Mouse (Mus musculus): ENCODE measurements at regions not wholly inside any gene's neighbourhood (a gene's known extent, or its start where the extent isn't known, plus 50 kb on each side); places are given as distances from the start of the nearest gene placed in this dataset.
A peak's percentile ranks its signal among the peaks of the same experiment; 100 is the strongest.

- Histone ChIP-seq H3K4me1 (peaks cover 28% of the 10 kb centered on the region), H3K9ac (no peak overlapping the region), H3K4me2 (no peak overlapping the region), H3K36me3 (no peaks in the 10 kb centered on the region), H3K27ac (no peak overlapping the region), H3K4me3 (no peak overlapping the region), H3K27me3 (no peaks in the 10 kb centered on the region), H3K9me3 (no peaks in the 10 kb centered on the region)
- 46% methylated on average over 5 of the region's 5 CpGs for WGBS
- ATAC-seq (ENCODE audit: insufficient number of reproducible peaks, insufficient read depth, low FRiP score, low TSS enrichment, low read depth): no peak
Measured at GRCm38 (mm10) chr1:151045334-151045733, 52.1 kb upstream of the Hmcn1 start.

- H3K27me3 ChIP-seq: no peaks in the 10 kb centered on the region
- ATAC-seq (ENCODE audit: insufficient number of reproducible peaks, insufficient read depth, low FRiP score, low TSS enrichment, low read depth): no peak
- H3K36me3 ChIP-seq: no peaks in the 10 kb centered on the region
- no peak overlapping the region for H3K9ac ChIP-seq
- no peaks in the 10 kb centered on the region for H3K9me3 ChIP-seq
- H3K4me1 ChIP-seq: peaks cover 30% of the 10 kb centered on the region
- 31% methylated on average over 7 of the region's 7 CpGs for WGBS
- H3K4me2 ChIP-seq: no peak overlapping the region
- no peak overlapping the region for H3K4me3 ChIP-seq
- H3K27ac ChIP-seq: no peak overlapping the region
Measured at GRCm38 (mm10) chr1:151046626-151047025, 53.4 kb upstream of the Hmcn1 start.

- Histone ChIP-seq H3K4me2 (no peak overlapping the region), H3K27ac (no peak overlapping the region), H3K27me3 (no peaks in the 10 kb centered on the region), H3K36me3 (no peaks in the 10 kb centered on the region), H3K4me1 (peaks cover 28% of the 10 kb centered on the region), H3K9ac (no peak overlapping the region), H3K9me3 (no peaks in the 10 kb centered on the region), H3K4me3 (no peak overlapping the region)
- WGBS: 77% methylated on average over 19 of the region's 19 CpGs
- no peak for ATAC-seq (ENCODE audit: insufficient number of reproducible peaks, insufficient read depth, low FRiP score, low TSS enrichment, low read depth)
Measured at GRCm38 (mm10) chr1:151049726-151050506, 56.7 kb upstream of the Hmcn1 start.

GRCm38 (mm10) chr1:151050507-151050816 is 57.2 kb upstream of the Hmcn1 start:
- no peak overlapping the region for H3K4me3 ChIP-seq
- no peak overlapping the region for H3K9ac ChIP-seq
- no peaks in the 10 kb centered on the region for H3K9me3 ChIP-seq
- H3K4me2 ChIP-seq: no peak overlapping the region
- no peak for ATAC-seq (ENCODE audit: insufficient number of reproducible peaks, insufficient read depth, low FRiP score, low TSS enrichment, low read depth)
- 90% methylated on average over 3 of the region's 3 CpGs for WGBS
- no peaks in the 10 kb centered on the region for H3K27me3 ChIP-seq
- H3K36me3 ChIP-seq: no peaks in the 10 kb centered on the region
- H3K27ac ChIP-seq: no peak overlapping the region
- H3K4me1 ChIP-seq: peaks cover 23% of the 10 kb centered on the region

- Histone ChIP-seq H3K4me1 (peaks cover 14% of the 10 kb centered on the region), H3K4me3 (no peak overlapping the region), H3K36me3 (no peaks in the 10 kb centered on the region), H3K4me2 (no peak overlapping the region), H3K27me3 (no peaks in the 10 kb centered on the region), H3K9me3 (no peaks in the 10 kb centered on the region), H3K9ac (no peak overlapping the region), H3K27ac (no peak overlapping the region)
- no peak for ATAC-seq (ENCODE audit: insufficient number of reproducible peaks, insufficient read depth, low FRiP score, low TSS enrichment, low read depth)
- WGBS: 52% methylated on average over 5 of the region's 5 CpGs
Measured at GRCm38 (mm10) chr1:151053268-151053667, 60.0 kb upstream of the Hmcn1 start.

- H3K27ac ChIP-seq: no peak overlapping the region
- no peak for ATAC-seq (ENCODE audit: insufficient number of reproducible peaks, insufficient read depth, low FRiP score, low TSS enrichment, low read depth)
- H3K4me3 ChIP-seq: no peak overlapping the region
- no peaks in the 10 kb centered on the region for H3K27me3 ChIP-seq
- 0 out of 2 replicates have a peak, but pooled peaks cover 2% of the 10 kb centered on the region for H3K4me1 ChIP-seq
- H3K9ac ChIP-seq: no peak overlapping the region
- WGBS: 81% methylated on average over 6 of the region's 6 CpGs
- H3K36me3 ChIP-seq: no peaks in the 10 kb centered on the region
- H3K9me3 ChIP-seq: no peaks in the 10 kb centered on the region
- no peak overlapping the region for H3K4me2 ChIP-seq
Measured at GRCm38 (mm10) chr1:151055396-151055795, 62.2 kb upstream of the Hmcn1 start.

GRCm38 (mm10) chr1:151059546-151060136 is 66.4 kb upstream of the Hmcn1 start:
- Histone ChIP-seq H3K9me3 (no peaks in the 10 kb centered on the region), H3K4me2 (no peak overlapping the region), H3K9ac (no peak overlapping the region), H3K36me3 (no peaks in the 10 kb centered on the region), H3K27ac (no peak overlapping the region), H3K27me3 (no peaks in the 10 kb centered on the region), H3K4me3 (no peak overlapping the region), H3K4me1 (peaks cover 24% of the 10 kb centered on the region)
- 88% methylated on average over 4 of the region's 4 CpGs for WGBS
- no peak for ATAC-seq (ENCODE audit: insufficient number of reproducible peaks, insufficient read depth, low FRiP score, low TSS enrichment, low read depth)

- peaks cover 36% of the 10 kb centered on the region for H3K4me1 ChIP-seq
- no peaks in the 10 kb centered on the region for H3K9me3 ChIP-seq
- no peak overlapping the region for H3K4me2 ChIP-seq
Measured at GRCm38 (mm10) chr1:151065090-151065567, 71.9 kb upstream of the Hmcn1 start.

GRCm38 (mm10) chr1:151066379-151067128 is 73.3 kb upstream of the Hmcn1 start:
- H3K9ac ChIP-seq: no peak overlapping the region
- no peak overlapping the region; the same call in 1 of the 2 replicates for H3K27ac ChIP-seq
- no peaks in the 10 kb centered on the region for H3K27me3 ChIP-seq
- ATAC-seq (ENCODE audit: insufficient number of reproducible peaks, insufficient read depth, low FRiP score, low TSS enrichment, low read depth): peak; percentile 32; the same call in 1 of the 2 replicates
- 55% methylated on average over 15 of the region's 15 CpGs for WGBS
- H3K36me3 ChIP-seq: no peaks in the 10 kb centered on the region
- peaks cover 36% of the 10 kb centered on the region for H3K4me1 ChIP-seq
- peak overlapping the region; percentile 21; the same call in 1 of the 2 replicates for H3K4me2 ChIP-seq
- no peaks in the 10 kb centered on the region for H3K9me3 ChIP-seq
- H3K4me3 ChIP-seq: no peak overlapping the region

More at GRCm38 (mm10) chr1:151065090-151065567, 71.9 kb upstream of the Hmcn1 start:
- no peaks in the 10 kb centered on the region for H3K36me3 ChIP-seq
- H3K27me3 ChIP-seq: no peaks in the 10 kb centered on the region
- H3K9ac ChIP-seq: no peak overlapping the region
- H3K4me3 ChIP-seq: no peak overlapping the region
- WGBS: 52% methylated on average over 9 of the region's 9 CpGs
- no peak overlapping the region for H3K27ac ChIP-seq
- ATAC-seq (ENCODE audit: insufficient number of reproducible peaks, insufficient read depth, low FRiP score, low TSS enrichment, low read depth): no peak

GRCm38 (mm10) chr1:151074508-151075314 is 81.5 kb upstream of the Hmcn1 start:
- no peaks in the 10 kb centered on the region for H3K27me3 ChIP-seq
- no peak overlapping the region for H3K4me3 ChIP-seq
- H3K4me2 ChIP-seq: no peak overlapping the region
- 85% methylated on average over 16 of the region's 16 CpGs for WGBS
- no peak overlapping the region for H3K27ac ChIP-seq
- no peaks in the 10 kb centered on the region for H3K4me1 ChIP-seq
- H3K9me3 ChIP-seq: no peaks in the 10 kb centered on the region
- ATAC-seq (ENCODE audit: insufficient number of reproducible peaks, insufficient read depth, low FRiP score, low TSS enrichment, low read depth): no peak
- no peaks in the 10 kb centered on the region for H3K36me3 ChIP-seq
- H3K9ac ChIP-seq: no peak overlapping the region

GRCm38 (mm10) chr1:151075541-151075940 is 82.3 kb upstream of the Hmcn1 start:
- H3K9ac ChIP-seq: no peak overlapping the region
- H3K4me2 ChIP-seq: no peak overlapping the region
- no peaks in the 10 kb centered on the region for H3K27me3 ChIP-seq
- H3K27ac ChIP-seq: no peak overlapping the region
- WGBS: 89% methylated on average over 6 of the region's 6 CpGs
- H3K36me3 ChIP-seq: no peaks in the 10 kb centered on the region
- ATAC-seq (ENCODE audit: insufficient number of reproducible peaks, insufficient read depth, low FRiP score, low TSS enrichment, low read depth): no peak
- no peaks in the 10 kb centered on the region for H3K9me3 ChIP-seq
- H3K4me1 ChIP-seq: no peaks in the 10 kb centered on the region
- no peak overlapping the region for H3K4me3 ChIP-seq

Measured in embryonic facial prominence, embryonic 13.5 days (tissue).